Mouse (Mus musculus): Measurements from ENCODE around the gene Ibtk. TPM values are rescaled to one million over a fixed set of nuclear protein-coding genes. Genes with fewer than 3 reads are reported as not detected.
A peak's percentile ranks its signal among the peaks of the same experiment; 100 is the strongest.

The Ibtk gene
- polyA plus RNA-seq, 1 experiment from 2014 or later: 8.9 TPM

DNA sequence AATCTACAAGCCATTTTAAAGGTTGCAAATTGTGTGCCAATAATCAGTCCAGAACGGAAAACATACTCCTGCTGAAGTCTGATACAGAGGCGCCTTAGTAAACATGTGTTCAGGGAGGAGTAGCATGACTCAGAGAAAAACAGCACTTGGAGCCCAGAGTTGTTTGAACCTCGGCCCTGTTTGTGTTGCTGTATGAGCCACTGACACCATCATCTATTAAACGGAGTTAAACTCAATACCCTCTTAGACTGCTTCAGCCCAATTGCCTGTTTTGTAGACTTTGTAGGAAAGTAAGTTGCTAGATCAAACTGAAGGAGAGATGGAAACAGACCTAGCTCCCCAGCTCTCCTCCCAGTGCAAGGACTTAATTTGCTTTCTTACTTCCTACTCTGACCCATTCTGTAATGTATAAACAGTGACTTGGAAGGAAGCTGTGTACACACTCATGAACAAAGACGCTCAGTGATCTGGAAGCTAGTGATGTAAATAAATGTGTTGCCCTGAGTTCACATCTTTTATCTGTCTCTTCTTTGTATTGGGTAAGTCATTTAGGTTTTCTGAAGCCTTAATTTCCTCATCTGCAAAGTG is 882 bp upstream of the Ibtk start:
- H3K9me3 ChIP-seq (ENCODE audit: control insufficient read depth): no peaks in the 10 kb centered on the region
- TF ChIP-seq CTCF (IDR thresholded peaks at IDR 0.05; ENCODE audit: low read depth): no peak
- peak overlapping the region; percentile 92 for H3K9ac ChIP-seq (ENCODE audit: low read depth, low read length)
- WGBS: 9% methylated on average over 5 of the region's 5 CpGs
- H3K4me2 ChIP-seq (replicated peaks; ENCODE audit: low read depth): peak overlapping the region; percentile 70
- H3K4me3 ChIP-seq (ENCODE audit: low read depth, low read length): peak overlapping the region; percentile 100
- no peaks in the 10 kb centered on the region for H3K27me3 ChIP-seq (replicated peaks; ENCODE audit: control insufficient read depth, insufficient read depth, low read length)
- ATAC-seq: peak; percentile 44
- peak overlapping the region; percentile 98 for H3K27ac ChIP-seq (ENCODE audit: low read depth, low read length)
- H3K4me1 ChIP-seq (replicated peaks; ENCODE audit: control insufficient read depth, insufficient read depth, low read length): no peaks in the 10 kb centered on the region
- no peaks in the 10 kb centered on the region for H3K36me3 ChIP-seq (ENCODE audit: control insufficient read depth, insufficient read depth)

DNA sequence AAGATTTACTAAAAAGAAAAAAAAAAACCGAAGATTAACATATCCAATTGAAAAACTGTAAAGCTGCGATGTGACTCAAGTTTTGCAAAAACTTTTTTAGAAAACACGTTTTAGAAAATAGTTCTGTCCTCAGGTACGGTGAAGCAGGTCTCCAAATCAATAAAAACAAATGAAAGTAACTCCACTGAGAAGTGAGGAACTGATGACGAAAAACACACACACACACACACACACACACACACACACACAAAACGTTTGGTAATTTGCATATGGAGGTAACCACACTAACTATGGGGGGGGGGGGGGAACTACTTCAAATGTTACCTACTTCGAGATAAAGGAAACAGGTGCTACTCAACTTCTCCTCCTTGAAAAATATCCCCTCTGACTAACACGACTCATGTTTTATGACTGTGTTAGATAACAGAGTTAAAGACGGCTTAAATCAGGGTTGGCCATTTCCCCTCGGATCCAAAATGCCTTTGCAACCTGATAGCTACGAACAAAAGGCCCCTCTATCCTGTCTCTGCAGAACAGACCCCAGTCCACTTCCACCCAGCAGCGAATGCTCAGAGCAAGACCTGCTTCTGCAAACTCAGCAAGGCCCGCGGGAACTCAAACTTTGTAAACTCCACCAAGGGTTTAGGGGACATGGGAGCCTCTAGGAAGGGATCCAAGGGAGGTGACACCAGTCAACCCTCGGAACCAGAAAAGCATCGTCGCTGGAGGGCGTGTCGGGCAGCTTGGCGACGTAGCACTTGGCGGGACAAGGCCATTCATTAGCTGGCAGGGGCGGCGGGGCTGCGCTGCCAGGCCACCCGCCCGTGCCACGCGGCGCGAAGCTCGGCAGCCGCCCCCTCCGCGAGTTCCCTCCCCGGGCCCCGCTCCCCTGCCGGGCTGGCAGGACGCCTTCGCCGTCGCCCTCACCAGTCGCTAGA is 661 bp downstream of the Ibtk start:
- peak; percentile 42 for TF ChIP-seq CTCF (IDR thresholded peaks at IDR 0.05; ENCODE audit: low read depth)
- 2% methylated on average over 43 of the region's 43 CpGs for WGBS
- H3K4me1 ChIP-seq (replicated peaks; ENCODE audit: control insufficient read depth, insufficient read depth, low read length): no peaks in the 10 kb centered on the region
- H3K9me3 ChIP-seq (ENCODE audit: control insufficient read depth): no peaks in the 10 kb centered on the region
- H3K4me2 ChIP-seq (replicated peaks; ENCODE audit: low read depth): peak overlapping the region; percentile 70
- no peaks in the 10 kb centered on the region for H3K27me3 ChIP-seq (replicated peaks; ENCODE audit: control insufficient read depth, insufficient read depth, low read length)
- H3K4me3 ChIP-seq (ENCODE audit: low read depth, low read length): peak overlapping the region; percentile 100
- peak overlapping the region; percentile 98 for H3K27ac ChIP-seq (ENCODE audit: low read depth, low read length)
- ATAC-seq: peak; percentile 83
- H3K36me3 ChIP-seq (ENCODE audit: control insufficient read depth, insufficient read depth): peaks cover 1% of the 10 kb centered on the region
- H3K9ac ChIP-seq (ENCODE audit: low read depth, low read length): peak overlapping the region; percentile 92

DNA sequence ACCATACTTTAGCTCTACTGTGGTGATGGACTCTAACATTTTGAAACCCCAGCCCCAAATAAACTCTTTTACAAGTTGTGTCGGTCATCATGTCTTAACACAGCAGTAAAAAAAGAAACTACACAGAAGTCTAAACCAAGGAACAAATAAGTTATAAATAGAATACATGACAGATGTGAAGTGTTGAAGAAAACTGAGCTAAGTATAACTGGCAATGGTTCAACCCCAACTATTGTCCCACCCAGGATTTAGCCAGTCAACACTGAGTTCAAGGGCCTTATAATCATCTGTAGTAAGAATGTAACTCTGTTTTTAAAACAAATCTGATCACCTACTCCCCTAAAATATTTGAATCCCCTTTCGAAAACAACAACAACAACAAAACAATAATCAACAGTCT is 3.6 kb downstream of the Ibtk start:
- WGBS: 86% methylated on average over 2 of the region's 2 CpGs
- no peaks in the 10 kb centered on the region for H3K27me3 ChIP-seq (replicated peaks; ENCODE audit: control insufficient read depth, insufficient read depth, low read length)
- no peak overlapping the region for H3K4me2 ChIP-seq (replicated peaks; ENCODE audit: low read depth)
- no peak for ATAC-seq
- no peak for TF ChIP-seq CTCF (IDR thresholded peaks at IDR 0.05; ENCODE audit: low read depth)
- H3K4me1 ChIP-seq (replicated peaks; ENCODE audit: control insufficient read depth, insufficient read depth, low read length): no peaks in the 10 kb centered on the region
- no peak overlapping the region for H3K4me3 ChIP-seq (ENCODE audit: low read depth, low read length)
- no peaks in the 10 kb centered on the region for H3K9me3 ChIP-seq (ENCODE audit: control insufficient read depth)
- no peak overlapping the region for H3K27ac ChIP-seq (ENCODE audit: low read depth, low read length)
- H3K9ac ChIP-seq (ENCODE audit: low read depth, low read length): no peak overlapping the region
- peaks cover 15% of the 10 kb centered on the region for H3K36me3 ChIP-seq (ENCODE audit: control insufficient read depth, insufficient read depth)

DNA sequence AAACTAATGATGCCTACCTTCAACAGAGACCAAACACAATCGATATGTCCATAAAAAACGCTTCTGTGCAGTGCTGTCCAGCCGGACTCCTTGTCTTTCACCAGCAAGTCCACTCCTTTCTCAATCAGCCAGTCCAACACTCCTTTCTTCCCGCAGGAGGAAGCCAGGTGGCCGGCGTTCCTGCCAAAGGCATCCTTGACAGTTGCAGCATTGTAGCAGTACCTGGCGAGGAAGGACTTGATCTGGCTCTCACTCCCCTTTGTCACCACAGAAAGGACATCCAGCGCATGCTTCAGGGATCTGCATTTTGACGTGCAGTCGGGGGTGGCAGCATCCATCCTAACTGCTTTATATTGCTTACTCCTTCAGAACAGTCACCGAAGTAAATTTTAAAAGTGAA is 5.8 kb downstream of the Ibtk start:
- no peak overlapping the region for H3K9ac ChIP-seq (ENCODE audit: low read depth, low read length)
- no peak for TF ChIP-seq CTCF (IDR thresholded peaks at IDR 0.05; ENCODE audit: low read depth)
- WGBS: 74% methylated on average over 11 of the region's 11 CpGs
- no peak overlapping the region for H3K4me2 ChIP-seq (replicated peaks; ENCODE audit: low read depth)
- H3K9me3 ChIP-seq (ENCODE audit: control insufficient read depth): no peaks in the 10 kb centered on the region
- H3K4me1 ChIP-seq (replicated peaks; ENCODE audit: control insufficient read depth, insufficient read depth, low read length): no peaks in the 10 kb centered on the region
- ATAC-seq: no peak
- H3K4me3 ChIP-seq (ENCODE audit: low read depth, low read length): no peak overlapping the region
- no peak overlapping the region for H3K27ac ChIP-seq (ENCODE audit: low read depth, low read length)
- no peaks in the 10 kb centered on the region for H3K27me3 ChIP-seq (replicated peaks; ENCODE audit: control insufficient read depth, insufficient read depth, low read length)
- peaks cover 15% of the 10 kb centered on the region for H3K36me3 ChIP-seq (ENCODE audit: control insufficient read depth, insufficient read depth)

GRCm38 (mm10) chr9:85742107-85742506 is 7.0 kb downstream of the Ibtk start:
- TF ChIP-seq CTCF (IDR thresholded peaks at IDR 0.05; ENCODE audit: low read depth): no peak
- Histone ChIP-seq H3K9me3 (ENCODE audit: control insufficient read depth) (no peaks in the 10 kb centered on the region), H3K27ac (ENCODE audit: low read depth, low read length) (no peak overlapping the region), H3K9ac (ENCODE audit: low read depth, low read length) (no peak overlapping the region), H3K4me2 (replicated peaks; ENCODE audit: low read depth) (no peak overlapping the region), H3K4me1 (replicated peaks; ENCODE audit: control insufficient read depth, insufficient read depth, low read length) (no peaks in the 10 kb centered on the region), H3K27me3 (replicated peaks; ENCODE audit: control insufficient read depth, insufficient read depth, low read length) (no peaks in the 10 kb centered on the region), H3K36me3 (ENCODE audit: control insufficient read depth, insufficient read depth) (peaks cover 23% of the 10 kb centered on the region), H3K4me3 (ENCODE audit: low read depth, low read length) (no peak overlapping the region)
- no peak for ATAC-seq
- WGBS: 92% methylated on average over 4 of the region's 4 CpGs

DNA sequence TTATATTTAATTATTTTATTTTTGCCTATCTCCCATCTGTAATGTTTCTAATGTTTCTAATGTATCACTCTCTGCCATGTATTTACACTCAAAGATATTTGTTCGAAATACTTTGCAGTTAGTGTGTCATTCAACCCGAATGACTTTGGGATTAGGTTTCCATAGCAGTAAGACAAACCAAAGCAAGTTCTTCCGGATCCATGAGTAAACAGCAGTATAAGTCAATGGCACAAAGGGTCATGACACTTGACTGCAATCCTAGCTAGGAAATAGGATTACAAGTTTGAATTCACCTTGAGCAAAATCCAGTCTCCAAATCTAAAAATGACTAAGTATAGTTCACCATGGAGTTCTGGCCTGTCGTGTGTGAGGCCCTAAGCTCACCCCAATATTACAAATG is 9.9 kb downstream of the Ibtk start:
- no peaks in the 10 kb centered on the region for H3K4me1 ChIP-seq (replicated peaks; ENCODE audit: control insufficient read depth, insufficient read depth, low read length)
- TF ChIP-seq CTCF (IDR thresholded peaks at IDR 0.05; ENCODE audit: low read depth): no peak
- no peak overlapping the region for H3K4me2 ChIP-seq (replicated peaks; ENCODE audit: low read depth)
- H3K27ac ChIP-seq (ENCODE audit: low read depth, low read length): no peak overlapping the region
- no peak overlapping the region for H3K4me3 ChIP-seq (ENCODE audit: low read depth, low read length)
- peaks cover 34% of the 10 kb centered on the region for H3K36me3 ChIP-seq (ENCODE audit: control insufficient read depth, insufficient read depth)
- no peaks in the 10 kb centered on the region for H3K9me3 ChIP-seq (ENCODE audit: control insufficient read depth)
- ATAC-seq: no peak
- H3K27me3 ChIP-seq (replicated peaks; ENCODE audit: control insufficient read depth, insufficient read depth, low read length): no peaks in the 10 kb centered on the region
- WGBS: 45% methylated on average over 4 of the region's 4 CpGs
- H3K9ac ChIP-seq (ENCODE audit: low read depth, low read length): no peak overlapping the region
